ENCODE assay signal across 12 mouse cellular contexts in the genomic region with DNA sequence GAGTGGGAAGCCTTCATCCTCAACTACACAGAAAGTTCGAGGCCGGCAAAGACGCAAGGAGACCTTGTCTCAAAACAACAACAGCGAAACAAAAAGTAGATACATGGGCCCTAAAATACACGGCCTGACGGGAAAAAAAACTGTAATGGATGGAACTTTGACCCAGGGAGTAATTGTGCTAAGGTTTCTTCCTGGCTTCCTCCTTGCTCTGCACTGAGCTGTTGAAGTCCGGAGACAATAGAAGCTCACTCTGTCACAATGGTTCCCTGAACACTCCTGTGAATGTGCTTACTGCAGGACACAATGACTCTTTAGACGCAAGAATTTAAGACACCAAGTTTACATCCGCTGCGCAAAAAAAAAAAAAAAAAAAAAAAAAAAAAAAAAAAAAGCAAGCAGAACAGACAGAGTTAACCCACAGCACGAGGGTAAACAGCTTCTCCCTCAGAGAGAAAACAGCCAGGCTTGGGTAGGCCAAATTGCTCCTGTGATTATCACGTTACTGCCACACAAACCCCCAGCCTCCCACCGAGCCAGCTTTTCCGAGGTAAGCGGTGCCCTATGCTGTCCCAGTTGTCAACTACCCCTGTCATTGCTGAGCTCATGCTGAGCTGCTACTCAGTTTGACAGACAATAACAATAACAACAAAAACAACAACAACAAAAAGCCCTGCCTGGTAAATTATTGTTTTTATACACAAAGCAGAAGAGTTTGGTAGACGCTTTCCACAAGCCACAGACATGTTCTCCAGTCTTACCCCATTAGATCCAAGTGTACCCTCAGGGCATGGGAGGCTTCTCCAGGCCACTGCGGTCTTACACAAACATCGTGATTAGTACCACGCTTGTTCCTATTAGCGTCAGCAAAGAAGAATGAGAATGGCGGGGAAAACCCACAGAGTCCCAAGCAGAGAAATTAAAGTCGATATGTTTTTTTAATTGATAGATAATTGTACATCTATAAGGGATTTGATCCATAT.
A peak's percentile ranks its signal among the peaks of the same experiment; 100 is the strongest.
DNase-seq lines count a peak whose midpoint lies in the region; ATAC-seq and TF ChIP-seq lines count a peak whose summit lies in the region.
"Had no signal": no experiment of that assay in that cellular context is flagged by ENCODE, and none has a peak within 500 bp of the region (broad histone marks: within the 10 kb centered on the region; RNA-seq: fewer than 3 reads in every experiment).

No protein-coding gene starts in this region.

- H3K9ac ChIP-seq in forebrain, embryonic 14.5 days (ENCODE audit: low read length): no peak overlapping the region
- no peak overlapping the region for H3K9ac ChIP-seq in forebrain, embryonic 13.5 days
- H3K9ac ChIP-seq in midbrain, embryonic 13.5 days (replicated peaks): no peak overlapping the region
- H3K9ac ChIP-seq in embryonic facial prominence, embryonic 12.5 days: no peak overlapping the region
- H3K9ac ChIP-seq in midbrain, postnatal 0 days (replicated peaks; ENCODE audit: low read length, poor library complexity, severe bottlenecking): no peak overlapping the region
- H3K9ac ChIP-seq: heart, embryonic 12.5 days had no signal

- H3K4me1 ChIP-seq in forebrain, embryonic 14.5 days (ENCODE audit: control insufficient read depth, insufficient read depth, low read length): 0 out of 2 replicates have a peak, but pooled peaks cover 2% of the 10 kb centered on the region
- peaks cover 18% of the 10 kb centered on the region for H3K4me1 ChIP-seq in forebrain, embryonic 13.5 days
- peaks cover 20% of the 10 kb centered on the region for H3K4me1 ChIP-seq in midbrain, embryonic 10.5 days
- peaks cover 18% of the 10 kb centered on the region; the same call in 1 of the 2 replicates for H3K4me1 ChIP-seq in midbrain, embryonic 13.5 days (replicated peaks)
- peaks cover 18% of the 10 kb centered on the region for H3K4me1 ChIP-seq in embryonic facial prominence, embryonic 12.5 days
- no peaks in the 10 kb centered on the region for H3K4me1 ChIP-seq in midbrain, postnatal 0 days (ENCODE audit: insufficient read depth, low read length)
- H3K4me1 ChIP-seq: heart, embryonic 12.5 days had no signal

- no peaks in the 10 kb centered on the region for H3K9me3 ChIP-seq in forebrain, embryonic 14.5 days (replicated peaks; ENCODE audit: control insufficient read depth, low read length)
- H3K9me3 ChIP-seq in forebrain, embryonic 13.5 days (replicated peaks): no peaks in the 10 kb centered on the region
- no peaks in the 10 kb centered on the region for H3K9me3 ChIP-seq in midbrain, embryonic 10.5 days (replicated peaks)
- no peaks in the 10 kb centered on the region for H3K9me3 ChIP-seq in midbrain, embryonic 13.5 days
- no peaks in the 10 kb centered on the region for H3K9me3 ChIP-seq in embryonic facial prominence, embryonic 12.5 days
- no peaks in the 10 kb centered on the region for H3K9me3 ChIP-seq in midbrain, postnatal 0 days (ENCODE audit: low read length)
- H3K9me3 ChIP-seq: heart, embryonic 12.5 days had no signal

- ATAC-seq in forebrain, embryonic 14.5 days: no peak
- no peak for ATAC-seq in forebrain, embryonic 13.5 days
- no peak for ATAC-seq in midbrain, embryonic 13.5 days
- no peak for ATAC-seq in embryonic facial prominence, embryonic 12.5 days (ENCODE audit: insufficient number of reproducible peaks, insufficient read depth, low FRiP score, low TSS enrichment)
- no peak for ATAC-seq in midbrain, postnatal 0 days (ENCODE audit: low FRiP score)

- H3K27ac ChIP-seq in forebrain, embryonic 14.5 days (ENCODE audit: low read depth, low read length): no peak overlapping the region
- H3K27ac ChIP-seq in forebrain, embryonic 13.5 days: no peak overlapping the region
- 0 out of 2 replicates have a peak overlapping the region, but pooled peaks have one; percentile 28 for H3K27ac ChIP-seq in midbrain, embryonic 10.5 days (replicated peaks)
- no peak overlapping the region for H3K27ac ChIP-seq in midbrain, embryonic 13.5 days
- H3K27ac ChIP-seq in embryonic facial prominence, embryonic 12.5 days: 0 out of 2 replicates have a peak overlapping the region, but pooled peaks have one; percentile 12
- no peak overlapping the region for H3K27ac ChIP-seq in midbrain, postnatal 0 days (ENCODE audit: low read depth, low read length)

- H3K4me2 ChIP-seq in forebrain, embryonic 14.5 days (ENCODE audit: low read length): no peak overlapping the region
- no peak overlapping the region for H3K4me2 ChIP-seq in forebrain, embryonic 13.5 days
- H3K4me2 ChIP-seq in midbrain, embryonic 13.5 days (replicated peaks): no peak overlapping the region
- no peak overlapping the region for H3K4me2 ChIP-seq in embryonic facial prominence, embryonic 12.5 days (replicated peaks)
- no peak overlapping the region for H3K4me2 ChIP-seq in midbrain, postnatal 0 days (ENCODE audit: low read depth, low read length, poor library complexity, severe bottlenecking)
- H3K4me2 ChIP-seq: heart, embryonic 12.5 days had no signal

- H3K27me3 ChIP-seq in forebrain, embryonic 14.5 days (replicated peaks; ENCODE audit: control insufficient read depth, insufficient read depth, low read length): no peaks in the 10 kb centered on the region
- H3K27me3 ChIP-seq in forebrain, embryonic 13.5 days: peaks cover 6% of the 10 kb centered on the region; the same call in 1 of the 2 replicates
- peaks cover 40% of the 10 kb centered on the region for H3K27me3 ChIP-seq in midbrain, embryonic 10.5 days (ENCODE audit: low read depth, poor library complexity, severe bottlenecking)
- H3K27me3 ChIP-seq in midbrain, embryonic 13.5 days: 0 out of 2 replicates have a peak, but pooled peaks cover 8% of the 10 kb centered on the region
- peaks cover 3% of the 10 kb centered on the region; the same call in 1 of the 2 replicates for H3K27me3 ChIP-seq in embryonic facial prominence, embryonic 12.5 days
- H3K27me3 ChIP-seq in midbrain, postnatal 0 days (ENCODE audit: insufficient read depth, low read length): 0 out of 2 replicates have a peak, but pooled peaks cover 2% of the 10 kb centered on the region
- H3K27me3 ChIP-seq: heart, embryonic 12.5 days had no signal

- no peak overlapping the region for H3K4me3 ChIP-seq in forebrain, embryonic 14.5 days (ENCODE audit: low read depth, low read length)
- no peak overlapping the region for H3K4me3 ChIP-seq in forebrain, embryonic 13.5 days
- peak overlapping the region; percentile 9; the same call in 1 of the 2 replicates for H3K4me3 ChIP-seq in midbrain, embryonic 10.5 days
- no peak overlapping the region for H3K4me3 ChIP-seq in midbrain, embryonic 13.5 days (replicated peaks)
- no peak overlapping the region for H3K4me3 ChIP-seq in embryonic facial prominence, embryonic 12.5 days
- no peak overlapping the region for H3K4me3 ChIP-seq in midbrain, postnatal 0 days (ENCODE audit: low read depth, low read length)
- H3K4me3 ChIP-seq: heart, embryonic 12.5 days had no signal

- no peak for TF ChIP-seq CTCF in midbrain, postnatal 0 days (IDR thresholded peaks at IDR 0.05)

- WGBS in forebrain, embryonic 14.5 days: 9% methylated on average over 22 of the region's 22 CpGs
- WGBS in forebrain, embryonic 13.5 days: 9% methylated on average over 22 of the region's 22 CpGs
- WGBS in midbrain, embryonic 10.5 days: 14% methylated on average over 22 of the region's 22 CpGs
- WGBS in midbrain, embryonic 13.5 days: 12% methylated on average over 22 of the region's 22 CpGs
- WGBS in embryonic facial prominence, embryonic 12.5 days: 9% methylated on average over 22 of the region's 22 CpGs
- WGBS in midbrain, postnatal 0 days: 29% methylated on average over 22 of the region's 22 CpGs

- no peaks in the 10 kb centered on the region for H3K36me3 ChIP-seq in forebrain, embryonic 14.5 days (ENCODE audit: control insufficient read depth, insufficient read depth, low read length)
- no peaks in the 10 kb centered on the region for H3K36me3 ChIP-seq in forebrain, embryonic 13.5 days (ENCODE audit: poor library complexity, severe bottlenecking)
- no peaks in the 10 kb centered on the region for H3K36me3 ChIP-seq in midbrain, embryonic 10.5 days
- no peaks in the 10 kb centered on the region for H3K36me3 ChIP-seq in midbrain, embryonic 13.5 days
- H3K36me3 ChIP-seq in embryonic facial prominence, embryonic 12.5 days: no peaks in the 10 kb centered on the region
- H3K36me3 ChIP-seq in midbrain, postnatal 0 days (ENCODE audit: insufficient read depth, low read length): no peaks in the 10 kb centered on the region
- H3K36me3 ChIP-seq: heart, embryonic 12.5 days had no signal

- DNase-seq in forebrain, embryonic 14.5 days (ENCODE audit: low spot score): peak; percentile 55
- DNase-seq in midbrain, embryonic 10.5 days (ENCODE audit: low spot score): peak; percentile 22
- DNase-seq in midbrain, postnatal 0 days (ENCODE audit: low spot score): peak; percentile 15
- no peak for DNase-seq in right cerebral cortex, postnatal 4 days
- DNase-seq in cerebellum, postnatal 25 days: no peak
- DNase-seq: adrenal gland, adult 2 months; right cerebral cortex, postnatal 14 days; thymus, postnatal 36 days had no signal

Comparison
In these comparisons a context has a peak if more than half of its experiments do, and no peak if none do; other contexts are left out.
1. H3K27ac ChIP-seq: peak in midbrain, embryonic 10.5 days (single experiment) and embryonic facial prominence, embryonic 12.5 days (single experiment); none in forebrain, embryonic 14.5 days (single experiment), forebrain, embryonic 13.5 days (single experiment), midbrain, embryonic 13.5 days (single experiment) and midbrain, postnatal 0 days (single experiment).
2. DNase-seq: peak in forebrain, embryonic 14.5 days (single experiment), midbrain, embryonic 10.5 days (single experiment) and midbrain, postnatal 0 days (single experiment); none in right cerebral cortex, postnatal 4 days (single experiment) and cerebellum, postnatal 25 days (0 of 2).